Mouse (Mus musculus): Measurements from ENCODE around the gene Pigz.
A peak's percentile ranks its signal among the peaks of the same experiment; 100 is the strongest.

Gene Pigz

GRCm38 (mm10) chr16:31933751-31934549, at the start of gene Pigz:
Gene Pigz, plus strand, starts transcription at chr16:31933851.
- DNase-seq (ENCODE audit: extremely low read depth, insufficient read length, low spot score): no peak

DNA sequence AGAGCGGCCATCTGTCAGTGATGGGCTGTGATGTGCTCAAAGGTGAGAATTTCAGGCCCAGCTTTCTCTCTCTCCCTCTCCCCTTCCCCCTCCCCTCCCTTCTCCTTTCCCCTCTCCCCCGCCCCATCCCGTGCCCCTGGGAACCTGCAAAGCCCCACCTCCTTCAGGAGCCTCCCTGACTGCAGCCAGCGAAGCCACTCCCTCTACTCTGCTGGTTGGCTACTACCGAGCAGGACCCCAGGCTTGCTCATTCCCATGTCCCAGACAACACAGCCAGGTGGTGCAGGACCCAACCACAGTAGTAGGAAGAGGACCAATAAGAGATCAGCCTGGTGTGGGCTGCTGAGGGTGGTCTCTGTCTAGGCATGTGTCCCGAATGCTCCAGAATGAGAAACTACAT, 49.7 kb upstream of the Pigz start:
- no peak for DNase-seq (ENCODE audit: extremely low read depth, insufficient read length, low spot score)

GRCm38 (mm10) chr16:31890907-31891306, 42.7 kb upstream of the Pigz start:
- no peak for DNase-seq (ENCODE audit: extremely low read depth, insufficient read length, low spot score)

DNA sequence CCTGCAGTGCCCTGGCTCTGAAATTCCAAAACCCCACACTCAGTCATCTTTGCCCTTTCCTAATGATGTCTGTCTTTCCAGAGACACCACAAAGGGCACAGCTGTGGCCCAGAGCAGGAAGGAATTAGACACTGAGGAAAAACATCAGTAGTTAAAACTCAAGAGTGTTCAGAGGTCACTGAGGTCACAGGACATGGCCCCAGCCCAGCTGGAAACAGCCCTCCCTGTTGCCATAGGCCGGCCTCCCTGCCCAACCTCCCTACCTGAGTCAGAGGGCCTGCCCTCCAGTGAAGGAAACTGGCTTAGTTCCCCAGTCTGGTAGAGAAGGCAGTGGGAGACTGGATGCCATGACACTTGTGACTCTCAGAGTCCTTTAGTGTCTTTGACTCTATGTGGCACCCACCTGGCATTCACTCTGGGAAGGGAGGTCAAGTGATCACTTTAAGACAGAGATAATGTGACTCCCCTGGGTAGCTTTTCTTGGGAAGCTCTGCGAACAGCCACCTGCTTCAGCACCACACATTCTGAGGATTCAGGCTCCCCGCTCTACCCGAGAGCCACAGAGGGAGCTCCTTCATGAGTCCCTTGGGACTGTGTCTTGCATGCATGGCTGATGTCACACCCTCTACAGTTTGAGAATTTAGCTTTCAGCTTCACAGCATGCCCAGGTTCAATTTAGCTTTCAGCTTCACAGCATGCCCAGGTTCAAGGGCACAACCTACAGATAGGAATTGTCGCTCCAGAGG, 40.1 kb upstream of the Pigz start:
- peak; percentile 56 for DNase-seq (ENCODE audit: extremely low read depth, insufficient read length, low spot score)

DNA sequence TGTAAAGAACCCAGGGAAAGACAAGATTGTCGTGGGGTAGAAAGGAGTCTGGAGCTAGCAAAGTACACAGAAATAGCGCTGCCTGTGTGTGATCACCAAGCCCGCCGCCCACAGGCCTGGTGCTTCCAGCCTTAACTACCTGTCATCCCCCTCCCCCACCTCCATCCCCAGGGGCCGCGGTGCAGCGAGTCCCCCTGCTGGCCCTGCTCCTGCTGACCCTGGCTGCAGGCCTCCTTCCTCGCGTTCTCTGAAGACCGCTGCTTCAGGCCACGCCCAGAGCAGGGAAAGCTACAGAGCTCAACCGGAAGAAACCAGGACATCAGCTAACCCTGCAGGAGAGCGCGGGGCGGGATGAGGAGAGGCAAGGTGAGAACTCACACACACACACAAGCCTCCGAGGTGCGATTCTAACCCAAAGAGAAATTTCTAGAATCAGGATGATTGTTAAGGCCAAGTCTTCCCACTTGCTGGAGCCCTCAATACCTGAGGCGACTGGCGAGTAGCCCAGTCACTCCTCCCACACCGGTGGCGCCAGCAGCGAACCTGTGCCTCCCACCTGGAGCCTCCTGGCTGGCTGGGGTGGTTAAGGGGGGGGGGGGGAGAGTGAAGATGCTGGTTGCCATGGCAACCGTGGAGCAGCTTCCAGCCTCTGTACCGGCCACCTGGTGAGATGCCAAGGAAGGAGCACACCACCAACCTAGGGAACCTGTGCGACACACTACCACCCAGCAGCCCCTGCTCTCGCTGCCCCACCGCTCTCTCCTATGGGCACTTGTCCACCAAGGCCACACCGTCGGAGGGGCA, 36.5 kb upstream of the Pigz start:
- DNase-seq (ENCODE audit: extremely low read depth, insufficient read length, low spot score): no peak

GRCm38 (mm10) chr16:31898546-31899326, 34.9 kb upstream of the Pigz start:
- no peak for DNase-seq (ENCODE audit: extremely low read depth, insufficient read length, low spot score)

- DNase-seq (ENCODE audit: extremely low read depth, insufficient read length, low spot score): no peak
These were observed 31.8 kb upstream of the Pigz start for GRCm38 (mm10) chr16:31901886-31902285.

DNA sequence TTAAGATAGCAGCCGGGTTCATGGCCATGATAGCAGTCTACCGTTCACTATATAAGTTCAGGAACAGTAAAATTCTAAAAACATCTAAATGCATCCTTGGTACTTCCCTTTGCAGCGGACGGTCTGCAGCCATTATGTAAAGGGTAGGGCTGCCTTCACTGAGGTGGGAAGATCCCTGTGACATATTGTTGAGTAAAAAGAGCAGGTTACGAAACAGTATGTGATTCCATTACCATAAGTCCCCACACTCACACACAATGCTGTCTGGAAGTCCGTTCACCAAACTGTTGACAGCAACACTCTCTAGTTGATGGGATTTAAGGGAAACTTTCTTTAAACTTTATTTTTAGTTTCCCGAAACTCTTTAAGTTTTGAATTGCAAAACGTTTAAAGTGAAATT, 30.4 kb upstream of the Pigz start:
- no peak for DNase-seq (ENCODE audit: extremely low read depth, insufficient read length, low spot score)

- no peak for DNase-seq (ENCODE audit: extremely low read depth, insufficient read length, low spot score)
These were observed 28.3 kb upstream of the Pigz start for GRCm38 (mm10) chr16:31905331-31905730.

DNA sequence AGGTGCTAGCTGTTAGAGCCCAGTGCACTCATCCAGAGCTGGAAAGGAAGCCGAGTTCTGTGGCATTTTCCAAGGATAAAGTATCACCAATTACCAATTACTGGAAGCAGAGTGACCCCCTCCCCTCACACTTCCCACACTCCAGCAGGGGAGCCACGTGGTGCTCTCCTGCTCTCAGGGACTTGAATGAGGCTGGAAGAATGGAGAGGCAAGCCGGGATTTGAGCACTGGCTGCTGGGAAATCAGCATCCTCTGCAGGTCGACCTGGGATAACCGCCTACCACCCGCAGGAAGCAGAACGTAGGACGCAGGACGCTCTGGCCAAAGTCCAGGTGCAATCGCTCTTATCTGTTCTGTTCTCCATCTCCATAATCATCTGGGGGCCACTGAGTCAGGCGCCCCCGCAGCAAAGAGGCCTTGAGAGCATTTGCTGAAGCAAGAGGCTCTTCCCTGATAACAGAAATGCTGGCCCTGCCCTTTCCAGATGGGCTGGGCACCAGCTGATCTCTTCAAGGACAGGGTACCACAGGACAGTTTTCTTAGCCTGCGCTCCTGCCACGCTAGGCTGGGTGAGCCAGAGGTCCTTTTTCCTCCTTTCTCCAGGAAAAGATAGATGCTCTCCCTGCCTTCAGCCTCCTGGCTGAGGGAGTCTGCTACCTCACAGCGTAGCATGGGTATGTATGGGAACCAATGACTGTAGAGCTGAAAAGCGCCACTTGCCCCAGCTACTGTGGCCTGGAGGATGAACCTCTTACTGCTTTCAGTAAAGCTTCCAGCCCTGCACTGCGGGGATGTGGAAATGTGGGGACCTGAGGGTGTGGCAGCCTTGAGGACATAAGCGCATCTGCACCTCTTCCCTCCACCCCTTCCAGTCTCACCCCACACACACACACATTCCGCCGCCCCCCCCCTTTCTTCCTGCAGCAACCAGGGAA, 27.5 kb upstream of the Pigz start:
- no peak for DNase-seq (ENCODE audit: extremely low read depth, insufficient read length, low spot score)

- no peak for DNase-seq (ENCODE audit: extremely low read depth, insufficient read length, low spot score)
These were observed 26.8 kb upstream of the Pigz start for GRCm38 (mm10) chr16:31906896-31907295.

DNA sequence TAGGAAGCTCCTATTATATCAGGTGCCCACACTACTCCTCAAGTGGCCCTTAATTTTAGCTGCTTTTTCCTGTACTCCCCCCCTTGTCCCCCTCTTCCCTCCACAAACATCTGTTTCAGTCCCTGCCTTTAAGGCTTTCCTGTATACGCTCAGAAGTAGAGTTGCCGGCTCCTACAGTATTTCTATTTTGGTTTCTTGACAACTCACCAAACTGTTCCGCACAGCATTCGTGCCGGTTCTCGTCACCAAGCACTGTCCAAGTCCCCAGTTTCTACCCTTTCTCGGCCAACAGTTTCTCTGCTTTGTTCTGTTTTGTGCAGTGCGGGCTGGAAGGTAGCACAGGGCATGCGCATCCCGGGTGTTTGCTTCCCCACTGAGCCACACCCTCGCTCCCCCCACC, 24.7 kb upstream of the Pigz start:
- no peak for DNase-seq (ENCODE audit: extremely low read depth, insufficient read length, low spot score)

- no peak for DNase-seq (ENCODE audit: extremely low read depth, insufficient read length, low spot score)
These were observed 23.3 kb upstream of the Pigz start for GRCm38 (mm10) chr16:31910281-31910847.

- no peak for DNase-seq (ENCODE audit: extremely low read depth, insufficient read length, low spot score)
These were observed 15.9 kb upstream of the Pigz start for GRCm38 (mm10) chr16:31917776-31918175.

DNA sequence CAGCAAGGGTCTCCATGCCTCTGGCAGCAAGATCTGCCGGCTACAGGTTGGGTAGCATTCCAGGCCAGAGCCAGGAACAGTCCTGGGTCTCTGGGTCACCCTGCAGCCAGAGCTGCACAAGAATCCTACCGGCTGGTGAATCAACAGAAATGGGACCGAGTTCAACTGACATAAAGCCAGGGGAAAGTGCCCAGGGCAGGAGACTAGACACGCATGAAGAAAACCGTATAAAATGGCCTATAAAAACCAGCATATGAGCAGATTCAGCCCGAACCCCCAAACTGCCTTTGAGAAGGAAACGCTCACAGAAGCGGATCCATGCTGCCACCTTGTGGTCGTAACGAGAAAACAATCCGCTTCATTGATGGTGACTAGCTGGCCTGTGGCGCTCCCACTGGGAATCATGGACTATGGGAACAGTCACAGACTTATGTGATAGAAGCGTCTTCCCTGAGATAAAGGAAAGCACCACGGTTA, 15.4 kb upstream of the Pigz start:
- no peak for DNase-seq (ENCODE audit: extremely low read depth, insufficient read length, low spot score)

DNA sequence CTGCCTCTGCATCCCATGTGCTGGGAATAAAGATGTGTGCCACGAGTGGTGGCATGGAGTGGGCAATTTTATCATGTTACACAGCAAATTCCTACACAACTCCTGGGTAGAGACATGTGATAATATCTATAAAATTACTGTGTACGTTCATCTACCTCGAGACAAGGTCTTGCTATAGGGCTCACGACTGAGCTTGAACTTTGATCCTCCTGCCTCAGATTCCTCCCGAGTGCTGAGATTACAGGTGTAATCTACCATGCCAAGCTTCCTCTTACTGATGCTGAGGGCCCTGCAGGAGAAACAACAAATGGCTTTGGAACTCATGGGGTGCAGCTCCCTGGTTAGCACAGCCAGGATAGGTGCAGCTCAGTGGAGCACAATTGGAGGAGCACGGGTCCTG, 9.3 kb upstream of the Pigz start:
- no peak for DNase-seq (ENCODE audit: extremely low read depth, insufficient read length, low spot score)

DNA sequence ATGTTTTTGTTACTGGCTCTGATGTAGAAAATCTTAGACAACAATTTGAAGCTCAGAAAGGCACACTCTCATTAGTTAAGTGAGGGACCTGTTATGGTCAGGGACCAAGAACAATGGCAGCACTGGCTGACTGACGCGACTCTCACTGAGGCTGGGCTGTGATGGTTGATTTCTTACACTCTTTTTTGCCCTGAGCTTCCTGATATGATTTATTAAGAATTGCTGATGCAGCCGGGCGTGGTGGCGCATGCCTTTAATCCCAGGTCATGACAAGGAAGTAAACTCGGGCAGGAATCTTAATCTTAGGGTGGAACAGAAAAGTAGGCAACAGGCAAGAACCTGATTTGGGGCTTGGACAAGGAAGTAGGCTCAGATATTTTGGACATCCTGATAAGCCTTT, 7.6 kb upstream of the Pigz start:
- no peak for DNase-seq (ENCODE audit: extremely low read depth, insufficient read length, low spot score)

DNA sequence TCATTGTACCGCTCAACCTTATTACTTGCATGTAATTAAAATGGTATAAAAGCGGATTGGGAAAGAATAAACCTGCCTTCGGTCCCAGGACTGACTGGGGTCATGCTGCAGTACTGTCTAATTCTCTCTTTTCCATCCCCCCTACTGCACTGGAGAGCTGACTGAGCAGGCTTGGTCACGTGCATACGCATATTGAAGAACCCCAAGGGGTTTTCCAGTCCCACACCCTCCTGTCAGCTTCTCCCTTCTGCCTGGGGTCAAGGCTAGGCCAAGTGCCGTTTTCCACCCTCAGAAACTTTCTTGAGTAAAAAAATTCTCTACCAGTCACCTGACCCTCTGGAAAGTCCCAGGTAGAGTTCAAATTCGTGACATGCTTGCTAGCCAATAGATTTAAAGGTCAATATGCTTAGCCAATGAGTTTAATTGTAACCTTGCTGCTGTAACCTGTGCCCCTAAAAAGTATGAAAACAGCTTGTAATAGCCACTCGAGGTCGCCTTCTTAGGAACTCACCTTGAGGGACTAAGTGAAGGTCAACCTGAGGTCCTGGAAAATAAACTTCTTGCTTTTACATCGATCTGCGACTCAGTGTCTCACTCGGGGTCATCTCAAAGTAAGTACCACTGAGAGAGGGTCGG, 7.0 kb upstream of the Pigz start:
- no peak for DNase-seq (ENCODE audit: extremely low read depth, insufficient read length, low spot score)

GRCm38 (mm10) chr16:31927412-31927811, 6.2 kb upstream of the Pigz start:
- no peak for DNase-seq (ENCODE audit: extremely low read depth, insufficient read length, low spot score)

All from 3134 (cell line).